Mouse (Mus musculus): ENCODE measurements around the gene Praf2.
"Not testable (repeated sequence)": the region's sequence is repeated elsewhere in the genome, so short reads cannot be mapped to it uniquely, and the experiment has no call there.

The Praf2 gene

GRCm38 (mm10) chrX:7728215-7728921 lies at the start of gene Praf2:
Gene Praf2 (plus strand): TSS chrX:7728439.
- peak; percentile 70 for DNase-seq (ENCODE audit: extremely low spot score)

GRCm38 (mm10) chrX:7678986-7679385 lies 49.3 kb upstream of the Praf2 start:
- DNase-seq (ENCODE audit: extremely low spot score): no peak

GRCm38 (mm10) chrX:7679405-7680056 lies 48.7 kb upstream of the Praf2 start:
- peak; percentile 87 for DNase-seq (ENCODE audit: extremely low spot score)

- DNase-seq (ENCODE audit: extremely low spot score): no peak
Observed at GRCm38 (mm10) chrX:7680057-7680412, 48.2 kb upstream of the Praf2 start.

DNA sequence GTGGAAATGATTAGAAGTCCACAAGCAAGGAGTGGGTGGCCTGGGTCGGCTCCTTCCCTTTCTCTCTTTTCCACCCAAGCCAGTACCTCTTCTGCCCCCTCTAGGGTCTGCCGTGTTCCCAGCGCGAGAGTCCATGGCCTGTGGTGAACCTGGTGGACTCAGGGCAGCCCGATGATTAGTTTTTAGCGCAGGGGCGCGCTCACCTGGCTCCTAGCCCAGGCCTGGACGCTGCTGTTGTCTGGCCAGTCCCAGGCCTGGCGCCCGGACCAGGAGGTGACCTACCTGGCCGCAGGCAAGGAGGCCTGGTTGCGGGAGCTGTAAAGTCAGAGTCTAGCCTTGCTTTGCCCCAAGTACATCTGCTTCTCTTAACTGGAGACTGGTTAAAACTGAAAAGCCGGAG lies 47.4 kb upstream of the Praf2 start, which contains the start of gene Magix:
Gene Magix (minus strand): TSS at position 388 of the 400 bp plus-strand sequence.
- DNase-seq (ENCODE audit: extremely low spot score): no peak

DNA sequence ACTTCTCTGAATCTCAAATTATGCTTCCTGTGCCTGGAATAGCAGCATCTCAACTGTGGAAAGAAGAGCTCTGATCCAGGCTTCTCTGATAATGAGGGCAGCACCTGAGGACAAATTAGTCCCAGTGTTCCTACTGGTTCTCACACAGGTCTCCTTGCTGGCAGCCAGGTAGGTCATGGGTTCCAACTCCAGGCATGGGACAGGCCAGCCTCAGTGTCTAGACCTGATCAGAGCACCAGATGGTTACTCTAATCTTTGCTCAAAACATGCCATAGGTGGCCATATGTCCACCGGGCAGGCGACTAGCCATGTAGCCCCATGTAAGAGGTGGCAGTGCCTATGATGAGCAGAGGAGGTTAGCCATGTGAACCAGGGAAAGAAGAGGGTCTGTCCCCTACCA lies 39.9 kb upstream of the Praf2 start:
- no peak for DNase-seq (ENCODE audit: extremely low spot score)

DNA sequence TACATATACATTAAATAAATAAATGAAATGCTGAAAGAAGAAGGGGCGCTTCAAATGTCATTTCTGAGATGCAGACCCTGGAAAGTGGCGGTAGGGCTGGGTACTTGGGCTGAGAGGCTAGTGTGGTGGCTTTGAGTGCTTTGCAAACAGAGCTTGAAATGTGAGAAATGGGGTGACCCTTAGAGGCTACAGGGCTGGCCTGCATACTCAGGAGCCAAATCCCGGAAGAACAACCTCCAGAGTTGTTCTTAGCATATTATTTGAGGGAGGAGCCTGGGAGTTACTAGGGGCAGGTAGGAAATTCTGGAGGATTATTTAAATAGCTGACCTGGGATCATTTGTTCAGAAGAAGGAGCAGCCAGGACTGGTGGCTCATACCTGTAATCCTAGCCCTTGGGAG lies 37.8 kb upstream of the Praf2 start:
- DNase-seq (ENCODE audit: extremely low spot score): no peak

DNA sequence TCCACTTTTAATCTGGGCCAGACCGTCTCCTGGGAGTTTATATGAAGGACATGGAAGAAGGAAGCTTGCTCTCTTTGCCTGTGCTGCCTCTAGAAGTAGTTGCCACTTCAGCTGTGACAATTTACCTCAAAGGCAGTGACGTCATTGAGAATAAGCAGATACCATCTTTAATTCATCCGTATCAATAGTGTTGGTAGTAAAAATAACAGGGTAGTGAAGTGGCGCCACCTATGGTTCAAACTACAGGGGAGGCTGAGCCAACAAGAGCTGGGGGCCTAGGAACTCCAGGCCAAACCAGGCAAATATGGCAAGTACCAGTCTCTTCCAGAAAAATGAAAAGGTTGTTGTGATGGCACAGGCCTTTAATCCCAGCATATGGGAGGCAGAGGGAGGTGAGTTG lies 35.4 kb upstream of the Praf2 start:
- DNase-seq (ENCODE audit: extremely low spot score): no peak

GRCm38 (mm10) chrX:7696520-7696919 lies 31.7 kb upstream of the Praf2 start:
- no peak for DNase-seq (ENCODE audit: extremely low spot score)

DNA sequence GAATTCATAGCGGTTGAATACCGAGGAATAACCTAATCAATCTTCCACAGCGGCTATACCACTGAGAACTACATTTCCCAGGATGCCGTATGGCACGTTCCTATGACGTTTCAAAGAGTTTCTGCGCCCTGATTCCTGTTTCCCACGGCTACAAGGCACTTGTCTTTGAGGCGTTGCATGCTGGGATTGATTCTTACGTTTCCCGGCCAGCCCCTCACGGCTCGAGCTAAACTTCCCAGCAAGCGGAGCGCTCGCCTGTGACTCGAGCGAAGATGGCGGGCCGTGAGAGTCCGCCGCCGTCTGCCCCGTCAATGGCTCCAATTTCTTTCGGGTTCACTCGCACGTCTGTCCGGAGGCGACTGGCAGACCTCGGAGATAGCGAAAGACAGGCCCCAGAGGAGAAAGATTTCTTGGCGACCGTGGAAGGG lies 31.3 kb upstream of the Praf2 start, which contains the start of gene Gpkow:
Gene Gpkow (plus strand): TSS at position 178 of the 428 bp plus-strand sequence.
- peak; percentile 74 for DNase-seq (ENCODE audit: extremely low spot score)

DNA sequence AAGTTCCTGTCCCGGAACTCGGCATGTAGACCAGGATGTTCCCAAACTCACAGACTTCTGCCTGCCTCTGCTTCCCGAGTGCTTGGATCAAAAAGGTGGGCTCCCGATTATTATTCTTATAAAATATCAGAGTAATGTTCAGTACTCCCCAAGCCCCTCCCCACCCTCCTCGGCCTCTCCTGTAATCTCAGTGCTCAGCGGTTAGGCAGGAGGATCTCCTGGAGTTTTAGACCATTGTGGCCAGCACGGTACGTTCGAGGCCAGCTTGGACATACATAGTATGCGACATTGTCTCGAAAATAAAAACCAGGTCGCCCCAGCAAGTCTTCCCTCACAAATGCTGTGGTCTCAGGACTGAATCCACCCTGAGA lies 14.5 kb upstream of the Praf2 start:
- DNase-seq (ENCODE audit: extremely low spot score): not testable (repeated sequence)

GRCm38 (mm10) chrX:7714135-7714899 lies 13.9 kb upstream of the Praf2 start, which contains the start of gene Wdr45:
Gene Wdr45 (plus strand): TSS chrX:7714333.
- peak; percentile 87 for DNase-seq (ENCODE audit: extremely low spot score)

DNA sequence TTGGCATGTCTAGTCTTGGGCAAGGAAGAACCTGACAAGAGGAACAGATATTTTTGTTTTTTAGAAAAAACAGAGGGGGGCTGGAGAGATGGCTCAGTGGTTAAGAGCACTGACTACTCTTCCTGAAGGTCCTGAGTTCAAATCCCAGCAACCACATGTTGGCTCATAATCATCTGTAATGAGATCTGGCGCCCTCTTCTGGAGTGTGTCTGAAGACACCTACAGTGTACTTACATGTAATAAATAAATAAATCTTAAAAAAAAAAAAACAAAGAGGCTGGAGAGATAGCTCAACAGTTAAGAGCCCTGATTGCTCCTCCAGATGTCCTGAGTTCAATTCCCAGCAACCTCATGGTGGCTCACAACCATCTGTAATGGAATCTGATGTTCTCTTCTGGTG lies 12.2 kb upstream of the Praf2 start:
- DNase-seq (ENCODE audit: extremely low spot score): not testable (repeated sequence)

DNA sequence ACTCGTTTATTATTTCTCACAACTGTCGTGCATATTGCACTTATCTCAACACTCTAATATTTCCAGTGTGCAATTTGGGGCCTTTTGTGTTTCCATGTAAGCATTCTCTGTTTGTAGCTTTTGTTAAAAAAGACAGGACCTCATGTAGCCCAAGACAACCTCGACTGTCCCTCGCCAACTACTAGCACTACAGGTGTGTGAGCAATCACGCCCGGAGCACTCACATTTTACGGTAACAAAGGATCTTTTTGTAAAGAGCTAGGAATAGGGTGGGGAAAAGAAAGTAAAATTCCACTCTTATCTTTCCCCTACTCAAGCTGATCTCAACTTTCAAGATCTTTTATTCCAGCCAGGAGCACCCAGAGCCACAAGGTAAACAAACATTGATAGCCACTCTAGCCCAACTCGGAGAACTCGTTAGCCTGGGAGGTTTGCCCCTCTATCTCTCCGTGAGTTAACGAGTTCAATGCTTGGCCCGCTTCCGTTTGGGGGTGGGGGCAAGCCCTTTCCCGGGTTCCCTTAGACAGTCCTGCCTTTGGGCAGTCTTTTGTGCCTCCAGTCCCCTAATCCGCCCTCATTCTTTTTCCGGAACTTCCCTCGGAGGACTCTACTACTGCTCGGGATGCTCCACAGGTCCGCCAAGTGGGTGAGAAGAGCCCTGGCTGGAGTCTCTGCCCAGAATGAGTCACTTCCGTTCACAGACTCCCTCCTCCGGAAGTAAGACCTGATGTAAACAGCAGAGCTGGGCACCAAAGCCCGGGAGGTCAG lies 6.5 kb upstream of the Praf2 start, which contains the start of gene Gm45208:
Gene Gm45208 (plus strand): TSS at position 732 of the 768 bp plus-strand sequence.
- DNase-seq (ENCODE audit: extremely low spot score): peak; percentile 80

- no peak for DNase-seq (ENCODE audit: extremely low spot score)
Observed at GRCm38 (mm10) chrX:7722282-7722611, 6.0 kb upstream of the Praf2 start.

DNA sequence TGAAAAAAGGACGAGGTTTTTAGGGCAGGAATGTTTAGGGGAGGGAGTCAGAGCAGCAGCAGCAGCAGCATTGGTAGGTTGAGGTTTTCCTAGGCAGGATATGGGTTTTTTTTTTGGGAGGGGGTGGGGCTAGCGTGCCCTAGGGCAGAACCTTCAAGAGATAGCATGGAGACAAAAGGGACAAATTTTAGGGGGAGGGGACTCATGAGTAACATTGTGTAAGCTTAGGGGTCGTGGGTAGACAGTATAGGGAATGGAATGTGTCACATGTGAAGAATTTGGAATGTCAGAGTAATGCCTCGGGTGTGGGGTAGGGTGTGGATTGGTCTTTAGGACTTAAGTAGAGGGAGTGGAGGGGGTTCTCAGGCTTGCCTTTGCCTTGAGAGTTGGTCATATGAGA lies 5.5 kb upstream of the Praf2 start:
- DNase-seq (ENCODE audit: extremely low spot score): no peak

DNA sequence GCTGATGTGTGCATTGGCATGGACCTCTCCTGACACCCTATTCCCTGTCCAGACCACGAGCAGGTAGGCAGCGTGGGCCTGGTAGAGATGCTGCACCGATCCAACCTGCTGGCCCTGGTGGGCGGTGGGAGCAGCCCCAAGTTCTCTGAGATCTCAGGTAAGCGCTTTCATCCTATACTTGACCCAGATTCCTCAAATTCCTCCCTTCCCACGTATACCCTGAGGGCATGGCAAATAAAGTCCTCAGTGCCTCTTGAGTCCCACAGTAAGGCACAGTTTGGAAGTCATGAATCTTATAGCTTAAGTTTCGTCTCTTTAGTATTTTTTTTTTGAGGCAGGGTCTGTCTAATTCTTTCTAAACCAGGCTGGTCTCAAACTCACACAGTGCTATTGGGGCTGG lies 4.1 kb upstream of the Praf2 start:
- no peak for DNase-seq (ENCODE audit: extremely low spot score)

DNA sequence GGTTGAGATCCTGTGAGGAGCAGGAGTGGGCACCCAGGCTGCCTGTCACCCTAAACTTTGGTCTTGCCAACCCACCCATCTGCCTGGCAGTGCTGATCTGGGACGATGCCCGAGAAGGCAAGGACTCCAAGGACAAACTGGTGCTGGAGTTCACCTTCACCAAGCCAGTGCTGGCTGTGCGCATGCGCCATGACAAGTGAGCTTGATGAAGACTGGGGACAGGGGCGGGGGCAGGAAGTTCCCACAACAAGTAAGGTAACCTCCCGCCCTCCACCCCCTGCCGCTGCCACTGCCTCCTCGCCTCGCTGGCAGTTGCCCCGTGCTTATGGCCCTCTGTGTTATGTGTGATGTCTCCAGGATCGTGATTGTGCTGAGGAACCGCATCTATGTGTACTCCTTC lies 2.4 kb upstream of the Praf2 start:
- no peak for DNase-seq (ENCODE audit: extremely low spot score)

DNA sequence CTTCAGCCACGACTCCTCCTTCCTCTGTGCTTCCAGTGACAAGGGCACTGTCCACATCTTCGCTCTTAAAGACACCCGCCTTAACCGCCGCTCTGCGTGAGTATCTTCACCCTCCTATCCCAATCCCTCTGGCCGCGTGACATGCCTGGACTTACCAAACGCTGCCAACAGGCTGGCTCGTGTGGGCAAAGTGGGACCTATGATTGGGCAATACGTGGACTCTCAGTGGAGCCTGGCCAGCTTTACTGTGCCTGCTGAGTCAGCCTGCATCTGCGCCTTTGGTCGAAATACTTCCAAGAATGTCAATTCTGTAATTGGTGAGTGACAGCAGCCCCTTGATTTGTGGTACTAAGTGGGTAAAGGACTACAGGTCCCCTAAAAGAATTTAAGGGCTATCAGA lies 1.1 kb upstream of the Praf2 start:
- DNase-seq (ENCODE audit: extremely low spot score): no peak

- no peak for DNase-seq (ENCODE audit: extremely low spot score)
Observed at GRCm38 (mm10) chrX:7728922-7729265, 655 bp downstream of the Praf2 start.

DNA sequence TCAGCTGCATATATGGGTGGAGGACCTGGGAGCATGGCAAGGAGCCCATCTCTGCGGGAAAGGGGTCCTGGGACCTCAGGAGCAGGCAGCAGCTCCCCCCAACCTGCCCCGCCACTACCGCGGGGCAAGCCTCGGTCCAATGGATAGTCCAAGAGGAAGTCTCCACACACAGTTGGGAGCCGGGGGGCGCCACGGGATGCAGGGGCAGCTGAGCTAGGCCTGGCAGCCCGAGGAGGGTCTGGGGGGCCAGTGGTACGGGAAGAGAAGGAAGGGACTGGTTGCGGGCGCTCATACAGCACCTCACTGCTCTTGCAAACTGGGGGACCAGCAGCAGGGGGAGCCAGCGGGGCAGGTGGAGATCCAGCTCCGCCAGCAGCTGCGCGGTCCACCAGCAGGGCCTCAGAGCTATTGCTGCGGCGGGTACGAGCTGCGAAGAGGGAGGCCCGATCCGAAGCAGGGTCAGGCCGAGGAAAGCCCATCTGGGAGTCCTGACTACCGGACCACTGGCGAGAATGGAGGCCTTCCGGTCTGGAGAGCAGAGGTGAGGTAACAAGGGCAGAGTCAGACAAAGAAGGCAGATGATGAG lies 5.4 kb downstream of the Praf2 start:
- DNase-seq (ENCODE audit: extremely low spot score): peak; percentile 63

Measured in embryo, embryonic 9.5 days (tissue).